Mouse (Mus musculus) urinary bladder, postnatal 4 days (tissue): ENCODE results near the gene Olfr1451.
"Not testable (repeated sequence)": the region's sequence is repeated elsewhere in the genome, so short reads cannot be mapped to it uniquely, and the experiment has no call there.

Experiments
- DNase-seq, 2 experiments: peaks; one replicate each; pipeline ENCODE4 v3.0.0; 2021 to 2022; ENCODE audit warnings: low spot score in 2 of 2

Gene Olfr1451

GRCm38 (mm10) chr19:12994714-12995113 lies at the start of gene Olfr1451:
Gene Olfr1451 (plus strand): TSS chr19:12995014.
- no peak for DNase-seq

DNA sequence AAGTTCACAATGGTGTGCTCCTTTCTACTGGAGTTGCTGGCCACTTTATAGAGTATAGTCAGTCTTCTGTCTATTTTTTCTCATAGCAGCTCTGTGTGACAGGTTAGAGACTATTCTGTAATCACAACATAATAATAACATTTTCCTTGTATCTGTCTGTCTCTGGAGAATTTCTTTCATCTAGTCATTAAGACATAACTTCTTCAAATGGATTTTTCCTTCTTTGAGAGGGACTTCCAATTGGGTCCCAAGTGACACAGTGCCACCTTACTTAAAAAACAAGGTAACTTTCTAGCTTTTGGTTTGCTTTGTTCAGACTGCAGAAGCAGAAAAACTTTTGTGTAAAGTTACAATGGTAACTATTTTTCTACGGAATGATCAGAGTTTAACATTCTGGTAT lies 44.9 kb upstream of the Olfr1451 start, which contains the start of gene Olfr1450:
Olfr1450 (plus strand) TSS at position 301 of the 400 bp plus-strand sequence.
- DNase-seq = no peak

- not testable (repeated sequence) for DNase-seq
These were observed 24.7 kb upstream of the Olfr1451 start for GRCm38 (mm10) chr19:12970082-12970481.

GRCm38 (mm10) chr19:12992316-12992715 lies 2.5 kb upstream of the Olfr1451 start:
- DNase-seq = not testable (repeated sequence)

- no peak for DNase-seq
These were observed 33.4 kb downstream of the Olfr1451 start, which contains the start of gene Olfr1453 for GRCm38 (mm10) chr19:13028227-13028626. Gene Olfr1453 (minus strand): TSS chr19:13028327.
